Mouse (Mus musculus) bone marrow, adult 2 months (tissue): ENCODE measurements around the gene Gpr108.

Experiments
- CTCF ChIP-seq: fragments of 200-500 bp; IDR thresholded peaks from 2 replicates; pipeline ENCODE4 v1.5.1; 2011; ENCODE audit warnings: low read length, control low read depth; ENCODE audit not compliant: control insufficient read depth, insufficient read depth
- POLR2A ChIP-seq: fragments of 200-500 bp; IDR thresholded peaks from 2 replicates; pipeline ENCODE4 v1.6.1; 2011; ENCODE audit warnings: low read depth, mild to moderate bottlenecking, control low read depth, low read length, borderline replicate concordance; ENCODE audit not compliant: control insufficient read depth

DNA sequence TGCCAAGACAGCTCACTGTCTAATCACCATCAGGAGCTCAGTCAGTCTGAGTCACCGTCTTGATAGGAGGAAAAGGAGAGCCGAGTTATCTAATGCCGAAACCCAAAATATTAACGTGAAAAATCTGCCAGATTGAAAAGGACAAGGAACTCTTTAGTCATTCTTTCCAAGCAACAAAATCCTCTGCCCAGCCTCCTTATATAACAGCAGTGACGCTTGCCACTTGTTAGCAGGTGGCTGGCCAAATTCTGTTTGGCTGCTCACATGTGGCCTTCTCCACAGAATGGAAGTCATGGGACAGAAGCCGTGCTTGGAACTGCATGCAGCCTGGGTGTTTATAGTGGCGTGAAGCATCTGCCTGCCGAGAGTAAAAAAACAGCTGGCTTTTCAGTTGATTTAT, 11.5 kb upstream of the Gpr108 start:
- TF ChIP-seq CTCF: no peak
- TF ChIP-seq POLR2A: no peak
